Mouse (Mus musculus): ENCODE measurements around the gene Otop2. TPM values are rescaled to one million over a fixed set of nuclear protein-coding genes. Genes with fewer than 3 reads are reported as not detected.

Otop2 gene
- total and polyA plus RNA-seq, 3 experiments = not detected

DNA sequence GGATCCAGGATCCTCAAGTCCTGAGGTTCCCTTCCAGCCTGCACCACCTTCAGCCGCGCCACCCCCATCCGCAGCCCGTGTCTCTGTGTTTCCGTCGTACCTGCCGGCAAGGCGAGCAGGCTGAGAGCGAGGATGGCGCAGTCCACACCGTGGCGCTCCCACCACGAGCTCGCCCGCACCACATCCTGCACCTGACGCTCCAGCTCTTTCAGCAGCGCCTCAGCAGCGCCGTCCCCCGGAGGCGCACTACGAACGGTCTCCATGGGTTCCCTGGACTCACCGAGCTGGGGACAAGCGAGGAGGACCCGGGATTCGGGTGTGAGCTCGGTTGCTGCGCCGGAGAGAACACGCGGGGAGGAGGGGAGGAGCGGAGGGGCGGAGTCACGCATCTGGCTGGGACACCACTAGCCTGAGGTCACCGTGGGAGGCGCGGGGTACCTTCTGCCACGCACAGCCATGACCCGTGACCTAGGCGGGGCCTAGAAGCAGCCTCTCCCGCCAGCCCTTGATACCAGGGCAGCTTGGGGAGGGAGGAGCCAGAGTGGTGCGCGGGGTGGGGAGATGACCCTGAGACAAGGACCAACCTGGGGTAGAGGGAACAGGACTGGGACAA lies 9.6 kb upstream of the Otop2 start, which contains the start of gene Fads6:
Gene Fads6, minus strand, starts transcription at position 450 of the 613 bp plus-strand sequence.
- peak; percentile 93 for DNase-seq

DNA sequence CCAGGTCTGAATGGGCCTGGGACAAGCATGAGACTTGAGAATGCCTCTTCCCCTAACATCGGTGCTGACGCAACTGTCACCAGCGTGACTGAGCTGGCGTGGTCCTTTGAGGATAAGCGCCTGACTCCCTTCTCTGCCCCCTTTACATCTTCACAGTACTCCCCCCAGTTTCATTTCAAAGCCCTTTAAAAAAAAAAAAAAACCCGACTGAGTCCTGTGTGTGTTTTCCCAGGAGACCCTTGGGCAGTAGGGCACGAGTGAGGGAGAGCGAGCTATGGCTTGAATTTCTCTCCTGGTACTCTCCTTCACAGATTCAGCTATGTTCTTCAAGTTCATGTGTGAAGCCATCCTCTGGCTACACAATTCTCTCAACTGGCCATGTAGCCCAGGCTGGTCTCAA lies 8.8 kb upstream of the Otop2 start:
- no peak for DNase-seq

GRCm38 (mm10) chr11:115300745-115301144 lies 6.2 kb upstream of the Otop2 start:
- DNase-seq = no peak

DNA sequence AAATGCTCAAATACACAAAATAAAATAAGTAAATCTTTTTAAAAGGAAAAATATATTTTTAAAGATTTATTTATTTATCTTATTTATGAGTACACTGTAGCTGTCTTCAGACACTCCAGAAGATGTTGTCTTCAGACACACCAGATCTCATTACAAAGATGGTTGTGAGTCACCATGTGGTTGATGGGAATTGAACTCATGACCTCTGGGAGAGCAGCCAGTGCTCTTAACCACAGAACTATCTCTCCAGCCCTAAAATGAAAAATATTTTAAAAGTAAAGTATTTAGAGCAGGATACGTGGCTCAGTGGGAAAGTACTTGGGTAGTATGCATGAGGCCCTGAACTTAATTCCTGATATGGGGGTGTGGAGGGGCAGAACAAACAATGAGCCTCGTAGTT lies 5.6 kb upstream of the Otop2 start:
- no peak for DNase-seq

DNA sequence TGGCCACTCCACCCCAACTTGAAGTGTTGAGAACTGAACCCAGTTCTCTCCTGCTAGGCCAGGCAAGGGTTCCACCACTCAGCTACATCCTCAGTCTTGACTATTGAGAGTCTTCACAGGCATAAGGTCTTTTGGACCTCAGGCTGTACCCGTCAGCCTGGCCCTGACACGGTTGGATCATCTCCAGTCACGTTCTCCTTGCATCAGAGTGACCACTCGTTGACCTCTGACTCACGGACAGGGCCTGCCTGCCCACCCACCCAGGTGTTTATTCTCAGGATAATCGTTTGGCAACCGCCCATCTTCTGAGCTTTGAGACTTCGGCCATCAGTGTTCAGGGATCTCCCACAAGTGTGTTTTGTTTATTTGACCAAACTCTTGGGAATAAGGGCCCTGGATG lies 3.8 kb upstream of the Otop2 start:
- DNase-seq = peak; percentile 64

DNA sequence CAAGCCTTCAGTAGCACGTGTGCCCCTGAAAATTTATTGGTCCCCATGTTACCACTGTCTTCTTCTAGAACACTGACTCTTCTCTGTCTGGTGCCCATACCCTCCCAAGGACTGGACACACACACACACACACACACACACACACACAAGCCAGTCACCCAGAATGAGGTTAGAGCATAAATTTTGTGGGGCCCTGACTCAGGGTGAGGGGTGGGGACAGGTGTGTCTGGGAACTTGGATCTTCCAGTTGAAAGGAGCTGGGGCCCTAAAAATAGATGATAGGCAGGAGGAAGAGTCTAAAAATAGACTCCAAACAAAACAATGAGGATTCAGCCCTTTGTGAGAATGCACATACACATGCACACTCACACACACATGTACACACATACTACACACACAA lies 1.8 kb downstream of the Otop2 start:
- DNase-seq = no peak

- peak; percentile 34 for DNase-seq
These were observed 7.3 kb downstream of the Otop2 start for GRCm38 (mm10) chr11:115314249-115314648.

- peak; percentile 12 for DNase-seq
These were observed 10.2 kb downstream of the Otop2 start for GRCm38 (mm10) chr11:115317204-115317603.

DNA sequence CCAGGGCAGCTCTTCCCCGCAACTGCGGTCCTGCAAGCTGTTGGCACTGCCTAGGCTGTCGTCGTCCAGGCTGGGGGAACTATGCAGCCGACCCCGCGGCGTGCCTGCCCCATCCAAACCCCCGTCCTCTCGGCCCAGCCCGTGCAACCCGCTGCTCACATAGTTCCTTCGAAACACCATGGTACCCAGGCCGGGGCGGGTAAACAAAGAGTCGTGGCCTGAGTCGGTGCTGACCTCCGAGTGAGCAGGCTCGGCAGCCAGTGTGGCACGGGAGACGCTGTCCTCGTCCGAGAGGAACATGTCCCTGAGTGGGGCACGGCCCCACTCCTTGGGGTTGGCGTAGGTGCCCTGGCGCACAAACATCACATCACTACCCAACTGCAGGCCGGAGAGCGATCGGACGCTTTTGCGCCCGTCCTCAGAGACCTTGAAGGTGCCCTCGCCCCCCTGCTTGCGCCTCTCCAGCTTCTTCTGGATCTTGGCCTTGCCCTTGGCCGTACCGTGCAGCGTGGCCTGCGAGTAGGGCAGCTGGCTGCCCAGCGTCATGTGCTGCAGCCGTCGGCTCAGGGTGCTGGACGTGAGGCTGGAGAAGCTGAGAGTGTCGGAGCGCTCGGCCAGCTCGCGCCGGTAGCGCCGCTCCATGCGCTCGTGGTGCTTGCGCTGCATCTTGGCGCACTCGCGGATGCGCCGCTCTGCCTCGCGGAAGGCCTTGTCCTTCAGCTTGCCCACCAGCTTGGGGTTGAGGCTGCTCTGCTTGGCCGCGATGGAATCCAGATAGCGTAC lies 11.5 kb downstream of the Otop2 start:
- DNase-seq = peak; percentile 32

GRCm38 (mm10) chr11:115319704-115320383 lies 12.9 kb downstream of the Otop2 start:
- no peak for DNase-seq

DNA sequence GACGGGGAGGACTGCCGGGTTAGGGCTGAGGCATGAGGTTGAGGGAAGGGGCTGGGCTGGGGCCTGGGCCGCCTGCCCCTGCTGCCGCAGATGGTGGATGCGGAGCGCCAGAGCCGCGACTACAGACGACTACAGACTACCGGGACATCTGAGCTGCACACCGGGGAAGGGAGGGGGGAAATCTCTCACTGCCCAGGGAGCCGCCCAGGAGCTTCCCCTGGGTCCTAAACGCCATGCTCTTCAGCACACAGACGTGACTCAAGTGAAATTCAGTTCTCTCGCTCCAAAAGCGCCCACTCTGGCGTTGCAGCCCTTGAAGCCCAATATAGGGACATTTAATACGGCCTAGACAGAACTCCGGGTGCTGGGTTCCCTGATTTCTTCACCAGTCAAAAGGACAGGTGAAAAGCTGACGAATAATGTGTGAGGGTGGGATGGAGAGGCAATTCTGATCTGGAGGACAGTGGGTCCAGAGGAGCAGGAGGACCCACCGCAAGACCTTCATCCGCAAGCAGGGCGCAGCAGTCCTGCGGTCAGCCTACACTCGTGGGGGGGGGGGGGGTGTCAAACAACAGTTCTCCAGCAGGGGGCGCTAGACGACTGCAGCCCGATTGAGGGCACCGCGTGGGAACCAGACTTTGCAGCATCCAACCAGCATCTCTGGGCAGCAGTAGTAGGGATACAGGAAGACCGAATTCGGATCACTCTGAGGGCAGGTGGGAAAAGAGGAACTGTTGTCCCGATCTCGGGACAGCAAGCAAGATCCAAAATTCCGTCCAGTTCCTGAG lies 15.1 kb downstream of the Otop2 start, which contains the start of gene Ush1g:
Gene Ush1g, minus strand, starts transcription at position 136 of the 788 bp plus-strand sequence.
- DNase-seq = peak; percentile 63

- no peak for DNase-seq
These were observed 16.4 kb downstream of the Otop2 start for GRCm38 (mm10) chr11:115323354-115323753.

- DNase-seq = no peak
These were observed 19.8 kb downstream of the Otop2 start for GRCm38 (mm10) chr11:115326730-115327129.

DNA sequence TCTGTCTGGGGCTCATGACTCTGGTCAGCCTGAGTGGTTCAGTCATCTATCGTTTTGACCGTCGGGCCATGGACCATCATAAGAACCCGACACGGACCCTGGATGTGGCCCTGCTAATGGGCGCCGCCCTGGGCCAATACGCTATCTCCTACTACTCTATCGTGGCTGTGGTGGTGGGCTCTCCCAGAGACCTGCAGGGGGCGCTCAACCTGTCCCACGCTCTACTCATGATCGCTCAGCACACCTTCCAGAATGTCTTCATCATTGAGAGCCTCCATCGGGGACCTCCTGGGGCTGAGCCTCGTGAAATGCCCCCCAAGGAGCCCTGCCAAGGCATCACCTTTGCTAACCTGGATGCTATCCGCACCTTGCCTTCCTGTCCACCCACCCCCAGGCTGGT lies 22.4 kb downstream of the Otop2 start:
- DNase-seq = no peak

- no peak for DNase-seq
These were observed 27.6 kb downstream of the Otop2 start, which contains the start of gene Otop3 for GRCm38 (mm10) chr11:115334531-115334930. Gene Otop3, plus strand, starts transcription at chr11:115334731.

DNA sequence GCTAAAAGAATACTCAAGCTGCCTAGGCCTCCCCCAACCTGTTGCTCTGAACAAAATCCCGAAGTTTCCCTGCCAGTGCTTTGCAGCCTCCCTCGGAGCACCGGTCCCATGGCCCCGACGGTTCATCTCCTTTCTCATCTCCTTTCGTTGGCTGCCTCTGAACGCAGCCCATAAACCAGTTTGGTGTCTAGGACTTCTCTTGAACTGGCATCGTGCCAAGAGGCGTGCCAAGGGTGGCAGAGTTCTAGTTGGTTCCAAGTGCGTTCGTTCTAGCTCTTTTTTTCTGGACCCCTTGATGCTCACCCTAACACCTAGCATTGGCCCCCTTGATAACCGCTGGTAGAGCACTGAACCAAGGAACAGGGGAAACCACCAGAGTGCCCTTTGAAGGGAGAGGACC lies 28.3 kb downstream of the Otop2 start:
- DNase-seq = no peak

DNA sequence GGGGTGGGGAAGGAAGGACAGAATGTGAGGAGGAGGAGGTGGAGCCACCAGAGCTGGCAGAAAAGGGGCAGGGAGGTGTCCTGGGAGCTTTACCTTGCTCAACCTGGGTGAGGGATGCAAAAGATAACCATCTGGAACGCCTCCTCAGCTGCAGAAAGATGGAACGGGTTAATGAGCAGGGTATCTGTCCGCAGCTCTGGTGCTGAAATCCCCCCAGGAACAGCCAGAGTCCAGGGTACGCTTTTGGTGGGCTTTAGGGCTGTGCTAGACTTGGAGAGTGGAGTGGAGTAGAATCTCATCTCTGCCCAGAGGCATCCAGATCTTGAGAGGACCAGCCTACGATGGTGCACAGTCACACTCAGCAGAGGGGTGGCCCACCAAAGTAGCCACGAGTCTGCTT lies 29.2 kb downstream of the Otop2 start:
- DNase-seq = no peak

GRCm38 (mm10) chr11:115337350-115337749 lies 30.4 kb downstream of the Otop2 start:
- DNase-seq = no peak

GRCm38 (mm10) chr11:115337826-115338225 lies 30.9 kb downstream of the Otop2 start:
- no peak for DNase-seq

GRCm38 (mm10) chr11:115341246-115341645 lies 34.3 kb downstream of the Otop2 start:
- DNase-seq = no peak

DNA sequence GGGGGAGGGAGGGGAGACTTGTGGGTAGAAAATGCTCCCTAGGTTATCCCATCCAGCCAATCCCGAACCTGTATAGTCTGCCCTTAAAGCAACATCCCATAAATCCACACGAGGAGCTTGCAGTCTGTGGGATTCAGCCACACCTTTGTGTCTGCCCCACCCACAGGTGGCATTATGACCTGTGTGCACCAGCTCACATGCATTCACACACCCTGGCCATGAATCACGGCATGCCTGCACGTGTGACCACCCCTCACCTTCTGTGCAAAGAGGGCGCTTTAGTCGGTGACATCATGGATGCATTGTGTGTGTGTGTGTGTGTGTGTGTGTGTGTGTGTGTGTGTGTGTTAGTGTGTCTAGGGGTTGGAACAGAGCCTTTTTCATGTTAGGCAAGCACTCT lies 34.9 kb downstream of the Otop2 start:
- DNase-seq = no peak

DNA sequence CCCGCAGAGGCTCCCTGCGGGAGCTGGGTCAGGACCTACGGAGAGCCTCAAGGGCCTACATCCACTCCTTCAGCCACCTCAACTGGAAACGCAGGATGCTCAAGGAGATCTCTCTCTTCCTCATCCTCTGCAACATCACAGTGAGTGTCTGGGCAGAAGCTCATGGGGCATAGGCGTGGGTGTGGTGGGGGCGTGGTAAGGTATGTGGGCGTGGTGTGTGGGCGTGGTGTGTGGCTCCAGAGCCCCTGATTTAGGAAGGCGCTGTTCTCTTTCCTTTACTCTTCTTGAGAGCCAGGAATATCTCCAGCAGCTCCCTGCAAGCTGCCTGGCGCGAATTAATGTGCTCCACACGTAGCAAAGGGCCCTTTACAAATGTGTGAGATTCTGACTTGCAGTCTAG lies 38.0 kb downstream of the Otop2 start:
- no peak for DNase-seq
